Mouse (Mus musculus): Measurements from ENCODE around the gene Usp37. TPM values are rescaled to one million over a fixed set of nuclear protein-coding genes. Genes with fewer than 3 reads are reported as not detected.

Gene Usp37
- polyA plus RNA-seq (2015; fragmentation: Illumina TruSeq; extraction: RNeasy Lipid Tissue Mini Kit (QIAGEN cat#74804); ENCODE audit: insufficient read depth, low read depth, low replicate concordance), result 1.4 TPM

GRCm38 (mm10) chr1:74544184-74544583, at the start of gene Usp37:
Usp37 (minus strand) TSS chr1:74544284.

DNA sequence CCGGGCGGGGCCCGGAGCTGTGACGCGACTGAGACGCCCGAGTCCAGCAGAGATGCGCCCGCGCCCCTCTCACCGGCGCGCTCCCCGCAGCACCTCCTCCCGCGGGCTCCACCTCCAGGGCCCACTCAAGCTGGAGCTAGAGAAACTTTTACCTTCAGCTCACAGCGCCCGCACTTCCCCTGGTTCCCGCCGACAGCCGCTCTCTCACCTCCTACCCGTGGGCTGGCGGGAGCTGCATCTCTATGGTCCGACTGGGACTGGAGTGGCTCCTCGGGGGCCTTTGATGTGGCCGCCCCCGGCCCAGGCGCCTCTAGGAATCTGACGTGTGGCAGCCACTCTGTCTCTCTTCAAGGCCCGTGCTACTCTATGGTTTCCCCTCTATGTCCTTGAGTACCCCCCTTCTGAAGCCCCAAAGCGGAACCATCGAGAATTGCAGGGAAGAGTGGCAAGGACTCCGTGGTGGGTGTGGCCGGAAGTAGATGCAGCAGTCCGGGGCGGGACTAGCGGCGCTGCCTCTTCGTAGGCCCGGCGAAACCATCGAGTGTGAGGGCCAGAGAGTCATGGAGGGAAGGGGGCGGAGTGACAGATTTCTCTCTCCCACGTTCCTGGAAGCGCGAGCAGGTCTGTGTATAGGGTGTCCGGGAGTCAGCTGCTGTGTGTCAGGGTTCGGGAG, 43.8 kb upstream of the Usp37 start, which contains the start of the genes Zfp142 and Bcs1l:
Gene Zfp142, minus strand, starts transcription at position 474 of the 673 bp plus-strand sequence.
Gene Bcs1l, plus strand, starts transcription at position 517 of the 673 bp plus-strand sequence.

DNA sequence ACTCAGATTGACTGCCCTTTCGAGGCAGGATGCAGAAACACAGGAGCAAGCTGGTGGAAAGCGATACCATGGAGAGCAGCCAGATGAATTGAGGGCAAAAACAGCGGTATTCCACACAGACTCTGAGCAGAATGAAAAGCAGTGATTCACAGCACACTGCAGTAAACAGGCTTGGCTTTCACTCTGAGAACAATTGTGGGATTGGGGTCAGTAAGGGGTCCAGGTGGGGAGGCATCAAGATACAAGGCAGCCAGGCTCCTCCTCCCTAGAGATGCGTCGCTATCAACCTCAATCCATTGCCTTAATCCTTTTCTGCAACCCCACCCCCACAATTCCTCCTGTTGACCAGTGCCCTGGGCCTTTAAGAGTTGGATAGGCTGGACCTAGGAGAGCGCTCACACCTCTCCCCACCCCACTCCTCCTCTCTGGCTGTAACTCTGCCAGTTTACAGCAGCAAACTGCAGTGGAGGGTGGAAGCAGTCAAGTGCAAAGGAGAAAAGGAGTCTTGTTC, 1.6 kb downstream of the Usp37 start, which contains the start of gene Plcd4:
Gene Plcd4, plus strand, starts transcription at position 438 of the 511 bp plus-strand sequence.

DNA sequence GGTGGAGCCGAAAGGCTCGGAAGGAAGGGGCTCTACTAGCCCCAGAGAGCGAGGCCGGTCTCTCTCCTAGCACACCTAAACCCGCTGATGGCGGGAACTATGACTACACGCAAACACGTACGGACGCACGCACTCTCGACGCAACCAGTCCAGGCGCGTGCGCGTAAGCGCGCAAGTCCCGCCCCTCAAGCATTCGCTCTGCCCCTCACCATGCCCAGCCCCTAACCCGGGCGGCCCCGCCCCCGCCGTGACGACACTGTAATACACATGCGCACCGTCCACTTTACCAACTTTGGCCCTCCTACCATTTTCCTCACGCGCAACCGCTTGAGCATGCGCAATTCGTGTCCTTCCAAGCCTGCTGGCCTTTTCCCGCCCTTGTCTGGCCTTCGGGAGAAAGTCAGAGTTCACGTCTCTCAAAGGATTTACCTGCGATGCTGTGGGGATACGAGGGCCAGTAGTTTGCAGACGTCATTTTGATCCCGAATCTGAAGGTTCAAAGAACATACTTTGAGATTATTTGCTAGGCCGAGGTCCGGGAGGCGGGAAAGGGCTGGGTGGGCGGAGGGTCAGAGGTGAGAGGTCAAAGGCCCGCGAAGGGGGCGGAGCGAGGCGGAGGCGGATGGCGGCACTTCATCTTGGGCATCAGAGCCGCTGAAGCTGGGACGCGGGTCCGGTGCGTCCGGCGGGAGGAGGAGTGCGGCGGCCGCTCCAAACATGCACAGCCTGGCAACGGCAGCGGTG, 38.2 kb downstream of the Usp37 start, which contains the start of gene Cnot9:
Gene Cnot9, plus strand, starts transcription at position 338 of the 744 bp plus-strand sequence.

GRCm38 (mm10) chr1:74408589-74409504, 135.2 kb downstream of the Usp37 start, which contains the start of gene Vil1:
Vil1 (plus strand) TSS chr1:74409376.

GRCm38 (mm10) chr1:74390924-74391748, 152.9 kb downstream of the Usp37 start, which contains the start of gene Ctdsp1:
Ctdsp1 (plus strand) TSS chr1:74391509.

Other genes with a start within 250 kb of the Usp37 start
- gene Tmbim1, start 238.7 kb downstream of the Usp37 start, polyA plus RNA-seq (2015; fragmentation: Illumina TruSeq; extraction: RNeasy Lipid Tissue Mini Kit (QIAGEN cat#74804); ENCODE audit: insufficient read depth, low read depth, low replicate concordance), result 20.6 TPM
- gene Catip, start 182.2 kb downstream of the Usp37 start, polyA plus RNA-seq (2015; fragmentation: Illumina TruSeq; extraction: RNeasy Lipid Tissue Mini Kit (QIAGEN cat#74804); ENCODE audit: insufficient read depth, low read depth, low replicate concordance), result not detected
- 7.4 TPM for gene Slc11a1, start 169.1 kb downstream of the Usp37 start, polyA plus RNA-seq (2015; fragmentation: Illumina TruSeq; extraction: RNeasy Lipid Tissue Mini Kit (QIAGEN cat#74804); ENCODE audit: insufficient read depth, low read depth, low replicate concordance)
- gene Ctdsp1, start 152.8 kb downstream of the Usp37 start, polyA plus RNA-seq (2015; fragmentation: Illumina TruSeq; extraction: RNeasy Lipid Tissue Mini Kit (QIAGEN cat#74804); ENCODE audit: insufficient read depth, low read depth, low replicate concordance), result 23.8 TPM
- 4.9 TPM for gene Vil1, start 134.9 kb downstream of the Usp37 start, polyA plus RNA-seq (2015; fragmentation: Illumina TruSeq; extraction: RNeasy Lipid Tissue Mini Kit (QIAGEN cat#74804); ENCODE audit: insufficient read depth, low read depth, low replicate concordance)
- gene Cnot9, start 38.2 kb downstream of the Usp37 start, polyA plus RNA-seq (2015; fragmentation: Illumina TruSeq; extraction: RNeasy Lipid Tissue Mini Kit (QIAGEN cat#74804); ENCODE audit: insufficient read depth, low read depth, low replicate concordance), result 3.5 TPM
- gene Plcd4, start 1.4 kb downstream of the Usp37 start, polyA plus RNA-seq (2015; fragmentation: Illumina TruSeq; extraction: RNeasy Lipid Tissue Mini Kit (QIAGEN cat#74804); ENCODE audit: insufficient read depth, low read depth, low replicate concordance), result not detected
- 3.1 TPM for gene Zfp142, start 44.0 kb upstream of the Usp37 start, polyA plus RNA-seq (2015; fragmentation: Illumina TruSeq; extraction: RNeasy Lipid Tissue Mini Kit (QIAGEN cat#74804); ENCODE audit: insufficient read depth, low read depth, low replicate concordance)
- 3.8 TPM for gene Bcs1l, start 44.0 kb upstream of the Usp37 start, polyA plus RNA-seq (2015; fragmentation: Illumina TruSeq; extraction: RNeasy Lipid Tissue Mini Kit (QIAGEN cat#74804); ENCODE audit: insufficient read depth, low read depth, low replicate concordance)
- gene Rnf25, start 57.1 kb upstream of the Usp37 start, polyA plus RNA-seq (2015; fragmentation: Illumina TruSeq; extraction: RNeasy Lipid Tissue Mini Kit (QIAGEN cat#74804); ENCODE audit: insufficient read depth, low read depth, low replicate concordance), result 30.5 TPM
- 1.3 TPM for gene Stk36, start 57.2 kb upstream of the Usp37 start, polyA plus RNA-seq (2015; fragmentation: Illumina TruSeq; extraction: RNeasy Lipid Tissue Mini Kit (QIAGEN cat#74804); ENCODE audit: insufficient read depth, low read depth, low replicate concordance)
- 6.9 TPM for gene Ttll4, start 117.5 kb upstream of the Usp37 start, polyA plus RNA-seq (2015; fragmentation: Illumina TruSeq; extraction: RNeasy Lipid Tissue Mini Kit (QIAGEN cat#74804); ENCODE audit: insufficient read depth, low read depth, low replicate concordance)
- 17.1 TPM for gene Cyp27a1, start 169.3 kb upstream of the Usp37 start, polyA plus RNA-seq (2015; fragmentation: Illumina TruSeq; extraction: RNeasy Lipid Tissue Mini Kit (QIAGEN cat#74804); ENCODE audit: insufficient read depth, low read depth, low replicate concordance)
- gene Prkag3, start 204.9 kb upstream of the Usp37 start, polyA plus RNA-seq (2015; fragmentation: Illumina TruSeq; extraction: RNeasy Lipid Tissue Mini Kit (QIAGEN cat#74804); ENCODE audit: insufficient read depth, low read depth, low replicate concordance), result not detected
- 0.41 TPM for gene Wnt6, start 227.6 kb upstream of the Usp37 start, polyA plus RNA-seq (2015; fragmentation: Illumina TruSeq; extraction: RNeasy Lipid Tissue Mini Kit (QIAGEN cat#74804); ENCODE audit: insufficient read depth, low read depth, low replicate concordance)
- not detected for gene Wnt10a, start 247.2 kb upstream of the Usp37 start, polyA plus RNA-seq (2015; fragmentation: Illumina TruSeq; extraction: RNeasy Lipid Tissue Mini Kit (QIAGEN cat#74804); ENCODE audit: insufficient read depth, low read depth, low replicate concordance)